Mouse (Mus musculus) gonadal fat pad, adult 2 months (tissue): ENCODE measurements around the gene Olfr1420. TPM values are rescaled to one million over a fixed set of nuclear protein-coding genes. Genes with fewer than 3 reads are reported as not detected.

Experiments
- polyA plus RNA-seq: library from polyadenylated mRNA; depleted of rRNA; stranded (reverse); fragments of >200 nt; gene quantifications from 2 replicates; pipeline ENCODE4 v1.2.3, GENCODE M21; 2012; rRNA removed

The Olfr1420 gene
- polyA plus RNA-seq, 1 experiment, result not detected

Other genes starting within 250 kb of the Olfr1420 start
- gene Ms4a3, start 245.7 kb upstream of the Olfr1420 start, polyA plus RNA-seq, result not detected in 2 replicates
- gene Oosp2, start 226.0 kb upstream of the Olfr1420 start, polyA plus RNA-seq, result not detected in 2 replicates
- not detected in 2 replicates for gene Oosp1, start 195.4 kb upstream of the Olfr1420 start, polyA plus RNA-seq
- not detected in 2 replicates for gene Oosp3, start 189.5 kb upstream of the Olfr1420 start, polyA plus RNA-seq
- not detected in 2 replicates for gene Gif, start 139.0 kb upstream of the Olfr1420 start, polyA plus RNA-seq
- gene Mrpl16, start 116.2 kb upstream of the Olfr1420 start, polyA plus RNA-seq, result 16.9 and 17.4 TPM in 2 replicates
- 11.5 and 15.0 TPM in 2 replicates for gene Stx3, start 67.2 kb upstream of the Olfr1420 start, polyA plus RNA-seq
- not detected in 2 replicates for gene Olfr1417, start 47.3 kb upstream of the Olfr1420 start, polyA plus RNA-seq
- not detected in 2 replicates for gene Olfr1418, start 25.5 kb upstream of the Olfr1420 start, polyA plus RNA-seq
- gene Olfr1419, start 11.5 kb upstream of the Olfr1420 start, polyA plus RNA-seq, result not detected in 2 replicates
- 10.4 and 14.2 TPM in 2 replicates for gene Patl1, start 25.8 kb downstream of the Olfr1420 start, polyA plus RNA-seq
- gene Osbp, start 79.4 kb downstream of the Olfr1420 start, polyA plus RNA-seq, result 29.8 and 33.9 TPM in 2 replicates
- gene Olfr1423, start 154.8 kb downstream of the Olfr1420 start, polyA plus RNA-seq, result not detected in 2 replicates
- gene Olfr1424, start 176.1 kb downstream of the Olfr1420 start, polyA plus RNA-seq, result not detected in 2 replicates
- gene Olfr1425, start 191.2 kb downstream of the Olfr1420 start, polyA plus RNA-seq, result not detected in 2 replicates
- gene Olfr1426, start 205.4 kb downstream of the Olfr1420 start, polyA plus RNA-seq, result not detected in 2 replicates
- gene Olfr1427, start 216.8 kb downstream of the Olfr1420 start, polyA plus RNA-seq, result not detected in 2 replicates
- gene Olfr1428, start 229.3 kb downstream of the Olfr1420 start, polyA plus RNA-seq, result not detected in 2 replicates
- not detected in 2 replicates for gene Olfr76, start 236.6 kb downstream of the Olfr1420 start, polyA plus RNA-seq